Mouse (Mus musculus): ENCODE results near the gene A230072I06Rik. TPM values are rescaled to one million over a fixed set of nuclear protein-coding genes. Genes with fewer than 3 reads are reported as not detected.

The A230072I06Rik gene
- total RNA-seq, 4 experiments from 2014 or later = not detected

- DNase-seq = no peak
Observed at GRCm38 (mm10) chr8:12323238-12323637, 44.6 kb downstream of the A230072I06Rik start.

- no peak for DNase-seq
Observed at GRCm38 (mm10) chr8:12324561-12324960, 45.9 kb downstream of the A230072I06Rik start.

- DNase-seq = no peak
Observed at GRCm38 (mm10) chr8:12324991-12325601, 46.5 kb downstream of the A230072I06Rik start.

GRCm38 (mm10) chr8:12327187-12327586, 48.6 kb downstream of the A230072I06Rik start:
- DNase-seq = no peak

- no peak for DNase-seq
Observed at GRCm38 (mm10) chr8:12327707-12328471, 49.3 kb downstream of the A230072I06Rik start.

- no peak for DNase-seq
Observed at GRCm38 (mm10) chr8:12328476-12328875, 49.9 kb downstream of the A230072I06Rik start.

- no peak for DNase-seq
Observed at GRCm38 (mm10) chr8:12330066-12330465, 51.4 kb downstream of the A230072I06Rik start.

Other genes with a start within 250 kb of the A230072I06Rik start
- gene Sox1, start 116.5 kb downstream of the A230072I06Rik start, total RNA-seq (2022) = not detected

Data from adrenal gland, adult 8-10 months (tissue).